Mouse (Mus musculus) stomach, postnatal 0 days (tissue): ENCODE data around the gene Ptpro.

Experiments used
- CTCF ChIP-seq: IDR thresholded peaks from 2 replicates; pipeline ENCODE4 v1.5.1; 2016; ENCODE audit warnings: antibody characterized with exemption, low read depth, mild to moderate bottlenecking, moderate library complexity
- EP300 ChIP-seq: optimal IDR thresholded peaks from 2 replicates; pipeline ENCODE3; 2016; ENCODE audit warnings: antibody characterized with exemption

DNA sequence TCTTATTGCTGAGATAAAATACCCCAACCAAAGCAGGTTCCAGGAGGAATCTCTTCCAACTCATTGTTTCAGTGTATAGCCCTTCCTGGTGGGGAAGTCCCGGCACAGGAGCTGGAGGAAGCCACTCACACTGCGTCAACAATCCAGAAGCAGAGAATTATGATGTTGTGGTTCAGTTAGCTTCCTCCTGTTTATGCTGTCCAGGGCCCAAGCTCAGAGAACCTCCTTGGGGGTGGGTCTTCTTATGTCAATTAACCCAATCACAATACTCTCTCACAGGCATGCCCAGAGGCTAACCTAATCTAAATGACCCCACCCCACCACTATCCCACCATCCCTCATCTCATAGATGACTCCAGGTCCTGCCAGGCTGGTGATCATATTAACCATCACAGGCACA, 160.9 kb downstream of the Ptpro start:
- TF ChIP-seq CTCF (no peak), EP300 (no peak)
